Mouse (Mus musculus) forebrain, embryonic 11.5 days (tissue): ENCODE data around the gene Lima1. TPM values are rescaled to one million over a fixed set of nuclear protein-coding genes. Genes with fewer than 3 reads are reported as not detected.

Experiments used
- ATAC-seq: fragments of 200-750 bp; cut with Nextera tagmentation; replicated peaks from 2 replicates; pipeline ENCODE4 v1.8.0; 2017; ENCODE audit warnings: moderate TSS enrichment; ENCODE audit not compliant: low FRiP score
- DNase-seq: peaks from one replicate; pipeline ENCODE4 v3.0.0-alpha.2; 2017; ENCODE audit warnings: low spot score
- H3K27ac ChIP-seq: fragments of 300-500 bp; sonication (generic); 2 replicates; pipeline ENCODE4 v1.5.1; 2014; ENCODE audit warnings: low read depth, low read length
- H3K27me3 ChIP-seq: fragments of 300-500 bp; sonication (generic); 2 replicates; pipeline ENCODE4 v1.6.1; 2014; ENCODE audit warnings: mild to moderate bottlenecking, low read length, mixed read lengths; ENCODE audit not compliant: control insufficient read depth, insufficient read depth
- H3K36me3 ChIP-seq: fragments of 300-500 bp; sonication (generic); 2 replicates; pipeline ENCODE4 v1.6.1; 2014; ENCODE audit warnings: mild to moderate bottlenecking, low read length, moderate library complexity, mixed read lengths; ENCODE audit not compliant: control insufficient read depth, insufficient read depth
- H3K4me1 ChIP-seq: fragments of 300-500 bp; sonication (generic); replicated peaks from 2 replicates; pipeline ENCODE4 v1.6.1; 2014; ENCODE audit warnings: low read length, mixed read lengths; ENCODE audit not compliant: control insufficient read depth, insufficient read depth
- H3K4me2 ChIP-seq: fragments of 300-500 bp; sonication (generic); 2 replicates; pipeline ENCODE4 v1.6.1; 2014; ENCODE audit warnings: low read depth, mild to moderate bottlenecking, low read length, moderate library complexity, mixed read lengths; ENCODE audit not compliant: severe bottlenecking
- H3K4me3 ChIP-seq: fragments of 300-500 bp; sonication (generic); 2 replicates; pipeline ENCODE4 v1.5.1; 2014; ENCODE audit warnings: low read depth, low read length
- H3K9ac ChIP-seq: fragments of 300-500 bp; sonication (generic); 2 replicates; pipeline ENCODE4 v1.6.1; 2014; ENCODE audit warnings: low read length
- H3K9me3 ChIP-seq: fragments of 300-500 bp; sonication (generic); 2 replicates; pipeline ENCODE4 v1.6.1; 2016; ENCODE audit warnings: low read length, mixed read lengths; ENCODE audit not compliant: control insufficient read depth
- WGBS: fragments of 180-500 bp; shearing (Covaris S2); extraction: QIAGEN DNeasy Blood & Tissue Kit; methylation state at CpG from one replicate; pipeline ENCODE4 v1.1.7; 2014; 5-methylcytosine and 5-hydroxymethylcytosine counted together
- polyA plus RNA-seq: library from polyadenylated mRNA; unstranded; fragments of >200 nt; fragmentation: Nextera tagmentation; extraction: Ambion mirVana; gene quantifications from 2 replicates; pipeline ENCODE4 v1.2.1, GENCODE M21; 2014

Lima1 gene
- polyA plus RNA-seq, 1 experiment from 2014 or later, result 40.5 TPM

DNA sequence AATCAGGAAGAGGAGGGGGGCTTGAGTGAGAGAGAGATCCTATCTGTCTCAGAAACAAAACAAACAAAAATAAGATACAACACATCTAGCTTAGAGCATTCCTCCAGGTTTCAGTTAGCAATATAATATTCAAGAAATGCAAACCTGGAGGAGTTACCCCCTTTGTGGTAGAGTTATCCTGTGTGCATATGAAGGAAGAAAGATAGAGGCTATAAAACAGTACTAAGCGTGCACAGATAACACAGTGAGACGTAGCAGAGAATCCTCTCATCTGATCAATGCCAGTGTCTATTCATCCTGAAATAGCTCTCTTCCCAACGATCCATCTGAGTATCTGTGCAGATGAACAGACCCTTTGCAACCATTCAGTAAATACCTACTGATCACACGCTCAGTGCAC lies 107.8 kb downstream of the Lima1 start:
- ATAC-seq (no peak), DNase-seq (no peak)
- WGBS, result 97% methylated on average over 4 of the region's 4 CpGs
- H3K36me3 ChIP-seq, result no peaks in the 10 kb centered on the region
- no peak overlapping the region for H3K4me3 ChIP-seq
- no peak overlapping the region for H3K9ac ChIP-seq
- H3K4me1 ChIP-seq, result peaks cover 3% of the 10 kb centered on the region; the same call in 1 of the 2 replicates
- H3K4me2 ChIP-seq, result no peak overlapping the region
- no peaks in the 10 kb centered on the region for H3K9me3 ChIP-seq
- no peaks in the 10 kb centered on the region for H3K27me3 ChIP-seq
- no peak overlapping the region for H3K27ac ChIP-seq

DNA sequence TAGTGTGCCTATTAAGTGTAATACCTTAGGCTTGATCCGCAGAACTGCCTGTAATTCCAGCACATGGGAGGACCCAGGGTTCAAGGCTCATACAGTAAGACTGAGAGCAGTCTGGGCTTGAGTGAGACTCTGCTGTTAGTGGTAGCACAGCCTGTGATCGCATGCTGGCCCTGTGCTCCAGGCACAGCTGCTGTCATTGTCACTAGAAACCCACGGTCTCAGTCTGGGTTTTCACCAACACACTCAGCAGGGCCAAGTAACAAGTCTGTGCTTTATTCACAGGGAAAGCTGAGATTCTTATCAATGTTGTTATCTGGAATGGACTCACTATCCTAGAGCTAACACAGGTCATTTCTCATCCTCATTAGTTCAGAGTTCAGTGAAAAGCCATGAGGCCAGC lies 121.1 kb downstream of the Lima1 start:
- Histone ChIP-seq H3K36me3 (no peaks in the 10 kb centered on the region), H3K4me3 (no peak overlapping the region), H3K4me1 (no peaks in the 10 kb centered on the region), H3K9me3 (no peaks in the 10 kb centered on the region; the same call in 1 of the 2 replicates), H3K27me3 (no peaks in the 10 kb centered on the region), H3K27ac (no peak overlapping the region), H3K4me2 (no peak overlapping the region), H3K9ac (no peak overlapping the region)
- no peak for ATAC-seq
- no peak for DNase-seq
- WGBS, result 81% methylated on average over 3 of the region's 3 CpGs

DNA sequence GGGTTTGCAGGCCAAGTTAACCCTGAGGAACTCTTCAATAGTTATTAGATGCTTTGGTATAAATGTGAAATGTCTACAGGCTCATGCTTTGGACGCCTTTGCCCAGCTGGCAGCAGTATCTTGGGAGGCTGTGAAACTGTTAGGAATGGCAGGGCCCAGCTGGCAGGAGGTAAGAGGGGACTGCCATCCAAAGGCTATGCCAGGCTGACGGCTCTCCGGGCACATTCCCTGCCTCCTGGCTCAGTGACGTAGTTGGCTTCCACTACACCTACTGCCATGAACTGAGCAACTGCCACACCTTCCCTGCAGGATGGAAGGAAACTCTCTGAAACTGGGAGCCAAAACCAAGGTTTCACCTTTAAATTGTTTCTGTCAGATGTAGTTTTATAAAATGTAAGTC lies 135.0 kb downstream of the Lima1 start:
- Histone ChIP-seq H3K9ac (no peak overlapping the region), H3K9me3 (no peaks in the 10 kb centered on the region), H3K36me3 (peaks cover 2% of the 10 kb centered on the region; the same call in 1 of the 2 replicates), H3K4me2 (no peak overlapping the region), H3K4me1 (no peaks in the 10 kb centered on the region), H3K27me3 (no peaks in the 10 kb centered on the region), H3K4me3 (no peak overlapping the region), H3K27ac (no peak overlapping the region)
- 93% methylated on average over 4 of the region's 4 CpGs for WGBS
- ATAC-seq (no peak), DNase-seq (no peak)

DNA sequence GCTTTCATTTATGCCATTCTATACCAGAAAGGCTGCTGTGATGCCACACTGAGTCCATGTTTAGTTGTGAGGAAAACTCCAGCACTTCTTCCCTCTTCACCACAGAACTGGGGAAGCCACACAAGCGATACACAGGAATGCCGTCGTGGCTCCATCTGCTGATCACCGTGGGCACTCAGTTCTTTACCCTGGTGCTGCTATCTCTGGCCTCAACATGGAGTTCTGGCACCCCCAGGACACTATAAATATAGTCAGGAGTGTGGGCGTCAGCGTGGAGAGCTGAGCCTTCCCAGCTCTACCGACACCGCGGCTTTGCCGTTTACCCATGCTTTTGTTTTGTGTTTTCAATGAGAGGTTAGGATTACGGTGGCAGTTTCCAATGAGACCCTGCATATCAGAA lies 138.6 kb downstream of the Lima1 start:
- Histone ChIP-seq H3K4me3 (no peak overlapping the region), H3K4me1 (no peaks in the 10 kb centered on the region), H3K36me3 (peaks cover 2% of the 10 kb centered on the region; the same call in 1 of the 2 replicates), H3K9me3 (no peaks in the 10 kb centered on the region), H3K27ac (no peak overlapping the region), H3K9ac (no peak overlapping the region), H3K4me2 (no peak overlapping the region), H3K27me3 (no peaks in the 10 kb centered on the region)
- WGBS, result 94% methylated on average over 11 of the region's 11 CpGs
- DNase-seq (no peak), ATAC-seq (no peak)

DNA sequence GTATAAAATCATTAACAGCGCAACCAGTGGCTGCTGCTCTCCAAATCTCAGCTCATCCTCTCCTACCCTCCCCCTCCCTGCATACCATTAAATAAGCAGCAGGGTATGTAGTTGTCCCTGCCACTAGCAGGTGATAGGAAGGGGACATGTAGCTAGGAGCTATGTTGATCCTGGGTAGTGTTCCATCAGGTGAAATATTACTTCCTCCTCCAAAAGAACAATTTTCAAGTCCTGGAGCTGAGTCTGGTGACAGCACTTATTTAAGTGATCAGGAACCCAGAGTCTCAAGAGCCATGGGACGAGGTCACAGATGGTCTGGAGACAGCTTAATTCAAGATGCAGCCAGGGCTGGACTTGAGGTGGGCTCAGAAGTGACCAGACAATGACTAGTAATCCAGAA lies 139.6 kb downstream of the Lima1 start:
- ATAC-seq (no peak), DNase-seq (no peak)
- H3K4me1 ChIP-seq, result no peaks in the 10 kb centered on the region
- no peak overlapping the region for H3K4me2 ChIP-seq
- no peaks in the 10 kb centered on the region for H3K27me3 ChIP-seq
- H3K9me3 ChIP-seq, result no peaks in the 10 kb centered on the region
- H3K9ac ChIP-seq, result no peak overlapping the region
- WGBS, result 91% methylated on average over 2 of the region's 2 CpGs
- peaks cover 2% of the 10 kb centered on the region; the same call in 1 of the 2 replicates for H3K36me3 ChIP-seq
- H3K27ac ChIP-seq, result no peak overlapping the region
- H3K4me3 ChIP-seq, result no peak overlapping the region

DNA sequence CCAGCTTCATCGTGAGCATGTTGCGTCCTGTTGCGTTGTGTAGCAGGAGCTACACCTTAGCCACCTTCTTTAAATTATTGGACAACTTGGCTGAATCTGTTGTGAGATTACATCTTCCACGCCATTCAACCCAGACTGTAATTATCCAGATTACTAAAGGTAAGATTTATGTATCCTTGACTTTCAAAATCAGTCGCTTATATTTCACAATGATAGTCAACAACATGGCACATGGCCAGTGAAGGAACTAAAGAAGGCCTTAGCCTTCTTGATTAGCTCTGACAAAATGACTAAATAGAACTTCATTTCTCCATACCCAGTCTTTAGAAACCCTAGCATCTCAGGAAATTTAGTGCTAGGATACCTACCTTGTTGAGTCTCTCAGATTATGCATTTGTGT lies 142.1 kb downstream of the Lima1 start:
- peaks cover 2% of the 10 kb centered on the region; the same call in 1 of the 2 replicates for H3K36me3 ChIP-seq
- ATAC-seq, result no peak
- WGBS, result 94% methylated on average over 5 of the region's 5 CpGs

DNA sequence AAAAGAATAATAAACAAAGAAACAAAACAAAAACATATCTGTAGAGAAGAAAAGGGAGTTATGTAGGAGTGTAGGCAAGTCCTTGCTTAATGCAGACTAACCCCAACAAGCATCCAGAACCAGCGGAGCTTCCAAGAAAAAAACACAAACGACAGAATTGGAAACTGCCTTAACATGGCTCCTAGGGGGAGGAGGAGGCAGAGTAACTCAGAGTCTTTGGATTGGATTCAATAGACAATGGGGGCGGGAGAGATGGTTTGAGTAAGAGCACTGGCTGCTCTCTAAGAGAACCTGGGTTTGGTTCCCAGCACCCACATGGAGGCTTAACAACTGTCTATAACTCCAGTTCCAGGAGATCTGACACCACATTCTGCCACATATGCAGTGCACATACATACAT lies 143.6 kb downstream of the Lima1 start:
- H3K4me3 ChIP-seq, result no peak overlapping the region
- peaks cover 3% of the 10 kb centered on the region; the same call in 1 of the 2 replicates for H3K36me3 ChIP-seq
- WGBS, result 92% methylated on average over 3 of the region's 3 CpGs

More for the DNA sequence above, 142.1 kb downstream of the Lima1 start:
- Histone ChIP-seq H3K4me3 (no peak overlapping the region), H3K9me3 (no peaks in the 10 kb centered on the region), H3K27me3 (no peaks in the 10 kb centered on the region), H3K27ac (no peak overlapping the region), H3K9ac (no peak overlapping the region), H3K4me2 (no peak overlapping the region), H3K4me1 (no peaks in the 10 kb centered on the region)
- DNase-seq, result no peak

DNA sequence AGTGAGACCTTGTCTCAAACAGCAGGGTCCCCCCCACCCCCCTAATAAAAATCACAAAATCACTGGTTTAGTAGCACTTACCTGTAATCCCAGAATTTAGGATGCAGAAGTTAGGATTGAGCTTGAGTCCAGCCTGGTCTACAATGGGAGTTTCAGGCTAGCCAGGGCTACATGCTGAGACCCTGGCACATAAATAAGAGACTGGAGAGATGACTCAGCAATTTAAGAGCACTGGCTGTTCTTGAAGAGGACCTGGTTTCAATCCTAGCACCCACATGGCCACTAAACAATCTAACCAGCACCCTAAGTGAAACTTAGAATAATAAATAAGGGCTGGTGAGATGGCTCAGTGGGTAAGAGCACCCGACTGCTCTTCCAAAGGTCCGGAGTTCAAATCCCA lies 144.1 kb downstream of the Lima1 start:
- ATAC-seq, result no peak
- Histone ChIP-seq H3K4me1 (no peaks in the 10 kb centered on the region; the same call in 1 of the 2 replicates), H3K9ac (no peak overlapping the region), H3K27me3 (no peaks in the 10 kb centered on the region), H3K9me3 (no peaks in the 10 kb centered on the region), H3K36me3 (peaks cover 3% of the 10 kb centered on the region; the same call in 1 of the 2 replicates), H3K27ac (no peak overlapping the region), H3K4me2 (no peak overlapping the region), H3K4me3 (no peak overlapping the region)
- no peak for DNase-seq
- 97% methylated on average over 2 of the region's 2 CpGs for WGBS

More for the DNA sequence above, 143.6 kb downstream of the Lima1 start:
- DNase-seq, result no peak
- no peaks in the 10 kb centered on the region for H3K27me3 ChIP-seq
- H3K9ac ChIP-seq, result no peak overlapping the region
- no peak overlapping the region for H3K4me2 ChIP-seq
- H3K9me3 ChIP-seq, result no peaks in the 10 kb centered on the region
- no peaks in the 10 kb centered on the region; the same call in 1 of the 2 replicates for H3K4me1 ChIP-seq
- ATAC-seq, result no peak
- H3K27ac ChIP-seq, result no peak overlapping the region

DNA sequence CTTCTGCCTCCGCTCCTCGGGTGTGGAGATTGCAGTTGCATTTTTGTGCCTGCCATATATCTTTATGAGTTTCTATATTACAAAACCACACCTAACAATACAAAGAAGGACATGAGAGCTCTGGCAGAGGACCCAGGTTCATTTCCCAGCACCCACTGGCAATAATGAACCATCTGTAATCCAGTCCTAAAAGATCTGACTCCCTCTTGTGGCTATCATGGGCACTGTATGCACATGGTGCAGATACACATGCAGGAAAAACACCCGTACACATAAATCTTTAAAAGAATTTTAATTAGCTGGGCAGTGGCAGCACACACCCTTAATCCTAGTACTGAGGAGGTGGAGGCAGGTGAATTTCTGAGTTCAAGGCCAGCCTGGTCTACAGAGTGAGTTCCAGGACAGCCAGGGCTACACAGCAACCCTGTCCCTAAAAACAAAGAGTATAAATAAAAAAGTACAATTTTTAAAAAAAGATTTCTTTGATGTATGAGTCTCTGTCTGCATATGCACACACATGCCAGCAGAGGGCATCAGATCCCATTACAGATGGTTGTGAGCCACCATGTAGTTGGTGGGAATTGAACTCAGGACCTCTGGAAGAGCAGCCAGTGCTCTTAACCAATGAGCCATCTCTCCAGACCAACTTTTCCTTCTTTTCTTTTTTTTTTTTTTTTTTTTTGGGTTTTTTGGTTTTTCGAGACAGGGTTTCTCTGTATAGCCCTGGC lies 146.0 kb downstream of the Lima1 start:
- peaks cover 3% of the 10 kb centered on the region; the same call in 1 of the 2 replicates for H3K36me3 ChIP-seq
- H3K4me1 ChIP-seq, result peaks cover 3% of the 10 kb centered on the region; the same call in 1 of the 2 replicates
- DNase-seq (no peak), ATAC-seq (no peak)
- WGBS, result 95% methylated on average over 3 of the region's 4 CpGs
- H3K4me2 ChIP-seq, result no peak overlapping the region
- H3K27ac ChIP-seq, result no peak overlapping the region
- no peak overlapping the region for H3K4me3 ChIP-seq
- no peaks in the 10 kb centered on the region for H3K27me3 ChIP-seq
- no peak overlapping the region for H3K9ac ChIP-seq
- H3K9me3 ChIP-seq, result no peaks in the 10 kb centered on the region
